Mouse (Mus musculus) MEL-GATA-1-ER (cell line): ENCODE results near the gene Tsks.

Experiments used
- DNase-seq: peaks from one replicate; pipeline ENCODE4 v3.0.0-alpha.2; 2012; ENCODE audit warnings: low read depth; ENCODE audit errors: extremely low read depth

Gene Tsks

DNA sequence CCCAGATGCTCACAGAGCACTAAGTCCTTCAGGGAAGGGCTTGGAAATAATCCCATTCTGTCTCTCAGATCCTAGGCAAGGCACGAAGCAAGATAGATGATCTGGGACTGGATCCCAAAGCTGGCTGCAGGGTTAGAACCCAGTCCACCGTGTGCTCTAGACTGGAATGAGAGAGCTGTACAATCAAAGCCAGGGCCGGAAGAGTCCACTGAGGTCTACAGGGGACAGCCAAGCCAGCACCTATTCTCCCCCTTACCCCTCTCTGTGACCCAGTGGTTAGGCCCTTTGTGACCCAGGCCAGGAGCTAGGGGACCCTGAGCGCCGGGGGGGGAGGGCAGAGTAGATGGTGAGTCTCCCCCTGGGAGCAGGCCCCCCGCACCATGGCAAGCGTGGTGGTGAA, at the start of gene Tsks:
Tsks (plus strand) TSS at position 301 of the 400 bp plus-strand sequence.
- no peak for DNase-seq

DNA sequence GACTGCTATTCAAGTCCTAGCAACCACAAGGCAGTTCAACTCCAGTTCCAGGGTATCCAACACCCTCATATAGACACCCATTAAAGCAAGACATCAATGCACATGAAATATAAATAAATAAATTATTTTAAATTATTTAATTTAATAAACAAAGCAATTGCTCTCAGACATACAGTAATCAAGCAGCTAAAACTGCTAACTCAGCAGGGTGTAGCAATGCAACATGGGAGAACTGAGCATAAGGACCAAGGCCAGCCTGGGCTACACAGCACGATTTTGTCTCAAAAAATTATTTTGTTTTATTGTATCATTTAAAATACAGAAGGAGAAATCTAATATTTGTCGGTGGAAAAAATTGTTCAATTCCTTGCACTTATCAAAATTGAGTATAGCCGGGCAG, 48.8 kb upstream of the Tsks start:
- no peak for DNase-seq

GRCm38 (mm10) chr7:44895206-44895592, 47.8 kb upstream of the Tsks start:
- no peak for DNase-seq

GRCm38 (mm10) chr7:44895593-44896434, 47.2 kb upstream of the Tsks start, which contains the start of gene Fuz:
TSS of gene Fuz (plus strand) at chr7:44896079.
- peak; percentile 93 for DNase-seq

DNA sequence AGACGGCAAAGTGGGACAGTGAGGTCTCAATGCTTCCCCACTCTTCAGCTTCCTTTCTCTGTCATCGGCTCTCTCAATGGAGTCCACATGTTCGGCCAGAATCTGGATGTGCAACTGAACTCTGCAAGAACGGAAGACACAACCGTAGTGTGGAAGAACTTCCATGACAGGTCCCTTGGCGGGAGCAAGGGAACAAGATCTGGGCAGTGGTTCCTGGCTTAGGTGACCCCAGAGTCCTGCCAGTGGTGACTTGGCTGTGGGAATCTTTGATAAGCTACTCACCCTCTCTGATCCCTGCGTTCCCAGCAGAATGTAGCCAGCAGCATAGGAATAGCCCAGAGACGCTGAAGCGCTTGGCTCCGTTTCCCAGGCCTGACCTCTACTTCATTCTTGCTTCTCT, 46.5 kb upstream of the Tsks start:
- no peak for DNase-seq

- DNase-seq: no peak
These were observed 44.4 kb upstream of the Tsks start for GRCm38 (mm10) chr7:44898607-44899006.

GRCm38 (mm10) chr7:44900632-44901031, 42.4 kb upstream of the Tsks start:
- DNase-seq: no peak

- DNase-seq: no peak
These were observed 41.7 kb upstream of the Tsks start for GRCm38 (mm10) chr7:44901230-44901722.

- no peak for DNase-seq
These were observed 37.6 kb upstream of the Tsks start for GRCm38 (mm10) chr7:44905430-44905829.

GRCm38 (mm10) chr7:44908706-44909476, 34.1 kb upstream of the Tsks start:
- DNase-seq: no peak

GRCm38 (mm10) chr7:44914396-44914795, 28.6 kb upstream of the Tsks start:
- DNase-seq: no peak

DNA sequence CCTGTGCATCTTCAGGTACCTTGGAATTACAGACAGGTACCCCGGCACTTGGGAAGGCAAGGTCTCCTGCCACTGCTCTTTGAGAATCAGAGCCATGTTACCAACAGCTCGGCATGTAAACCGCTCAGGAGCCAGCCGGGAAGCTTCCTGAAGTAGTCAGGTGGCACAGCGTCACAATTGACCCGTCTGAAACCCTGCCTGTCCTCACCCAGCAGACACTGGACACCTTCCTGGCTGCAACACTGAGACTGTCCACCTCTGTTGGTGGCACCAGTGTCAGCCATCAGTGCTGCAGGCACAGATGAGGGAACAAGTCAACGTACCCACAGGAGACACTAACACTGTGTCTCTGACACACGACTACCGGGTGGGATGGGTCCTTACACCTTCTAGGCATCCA, 27.7 kb upstream of the Tsks start:
- DNase-seq: no peak

DNA sequence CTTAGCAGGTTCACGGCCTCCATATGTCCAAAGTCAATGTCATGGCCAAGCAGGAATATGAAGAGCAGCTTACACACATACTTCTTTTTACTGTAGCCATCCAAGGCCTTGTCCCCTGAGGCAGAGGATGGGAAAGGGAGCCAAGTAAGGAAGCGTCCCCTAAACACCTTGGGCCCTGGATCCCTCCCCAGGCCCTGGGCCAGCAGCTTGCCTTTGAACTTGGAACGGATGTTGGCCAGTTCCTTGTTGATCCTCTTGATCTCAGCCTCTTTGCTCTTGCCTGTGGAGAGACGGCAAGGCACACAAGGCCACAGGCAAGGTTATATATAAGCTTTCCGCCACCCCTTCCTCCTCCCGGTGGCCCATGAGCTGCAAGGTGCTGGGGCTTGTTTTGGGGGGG, 26.8 kb upstream of the Tsks start:
- no peak for DNase-seq

DNA sequence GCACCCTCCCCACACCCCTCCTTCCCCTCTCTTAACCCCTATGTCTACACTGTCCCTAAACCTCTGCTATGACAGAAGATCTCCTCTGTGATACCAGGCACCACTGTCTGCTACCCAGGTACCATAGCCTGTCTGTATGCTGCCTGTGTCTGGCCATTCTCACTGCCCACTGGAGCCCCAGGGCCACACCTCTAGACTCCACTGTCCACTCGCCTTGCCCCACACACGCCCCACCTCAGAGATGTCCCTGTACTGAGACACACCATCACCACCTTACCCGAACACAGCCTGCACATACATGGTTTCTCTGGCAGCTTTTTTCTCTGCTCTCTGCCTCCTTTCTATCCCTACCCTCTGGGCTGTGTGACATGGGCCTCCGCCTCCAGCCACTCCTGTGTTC, 26.1 kb upstream of the Tsks start:
- no peak for DNase-seq

DNA sequence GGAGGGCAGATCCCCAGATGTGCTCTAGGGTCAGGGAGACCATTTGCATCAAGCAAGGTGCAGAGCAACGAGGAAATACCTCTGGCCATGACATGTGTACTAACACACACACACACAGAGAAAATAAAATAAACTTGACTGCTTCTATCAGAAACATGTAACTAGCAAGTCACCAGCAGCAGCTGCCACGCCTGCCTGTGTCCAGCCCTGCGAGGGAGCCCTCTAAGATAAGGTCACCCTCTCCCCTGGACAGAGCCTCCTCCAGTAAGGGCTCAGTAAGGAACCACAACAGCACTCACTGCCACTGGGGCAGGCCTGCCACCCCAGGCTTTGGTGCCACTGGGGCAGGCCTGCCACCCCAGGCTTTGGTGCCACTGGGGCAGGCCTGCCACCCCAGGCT, 24.8 kb upstream of the Tsks start:
- no peak for DNase-seq

DNA sequence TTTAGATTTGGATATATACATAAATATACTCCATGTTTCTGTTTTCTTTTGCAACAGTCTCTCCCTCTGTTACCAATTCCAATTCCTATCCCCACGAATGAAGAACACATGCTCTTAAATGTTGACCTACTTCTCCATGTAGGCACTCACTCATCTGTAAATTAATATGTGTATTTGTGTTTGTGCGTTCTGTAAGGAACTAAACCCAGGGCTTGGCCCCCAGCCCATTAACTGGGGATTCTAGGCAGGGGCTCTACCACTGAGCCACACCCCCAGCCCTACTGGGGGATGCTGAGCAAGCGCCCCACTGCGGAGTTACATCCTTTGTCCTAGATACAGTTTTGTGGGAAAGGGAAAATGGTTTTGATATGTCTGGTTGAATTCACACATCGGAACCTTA, 23.9 kb upstream of the Tsks start:
- DNase-seq: no peak

DNA sequence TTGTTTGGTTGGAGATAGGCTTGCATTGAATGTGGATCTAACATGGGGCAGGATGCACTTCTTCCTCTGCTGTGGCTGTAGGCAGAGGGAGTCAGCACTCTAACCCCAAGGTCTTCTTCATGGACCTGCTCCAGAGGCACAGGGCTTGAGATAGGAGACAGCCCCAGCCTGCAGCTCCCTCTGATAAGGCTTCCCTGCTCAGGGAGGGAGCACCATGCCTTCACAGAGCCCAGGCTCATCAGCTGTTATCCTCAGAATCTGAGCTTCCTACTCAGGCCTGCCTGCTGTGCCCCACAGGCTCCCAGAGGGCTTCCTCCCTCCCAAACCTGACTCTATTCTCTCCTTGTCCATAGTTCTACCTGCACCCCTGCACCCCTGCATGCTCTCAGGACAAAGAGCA, 20.5 kb upstream of the Tsks start:
- DNase-seq: no peak

GRCm38 (mm10) chr7:44925468-44925867, 17.5 kb upstream of the Tsks start:
- DNase-seq: peak; percentile 33

DNA sequence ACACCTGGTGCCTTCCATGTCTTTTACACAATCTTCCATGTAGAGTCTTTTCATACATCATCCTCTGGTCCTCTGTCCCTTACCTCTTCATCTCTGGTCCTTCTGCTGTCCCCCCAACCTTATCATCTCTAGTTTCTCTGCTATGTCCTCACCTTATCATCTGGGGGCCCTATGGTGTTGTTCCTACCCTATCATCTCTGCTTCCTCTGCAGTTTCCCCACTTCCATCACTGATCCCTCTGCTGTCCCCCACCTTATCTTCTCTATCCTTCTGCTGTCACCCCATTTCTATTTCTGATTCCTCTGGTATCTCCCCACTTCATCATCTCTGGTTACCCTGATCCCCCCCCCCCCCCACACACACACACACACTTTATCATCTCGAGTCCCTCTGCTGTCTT, 14.4 kb upstream of the Tsks start:
- peak; percentile 34 for DNase-seq

GRCm38 (mm10) chr7:44929204-44930151, 13.5 kb upstream of the Tsks start, which contains the start of gene Ap2a1:
TSS of gene Ap2a1 (minus strand) at chr7:44929496.
- peak; percentile 99 for DNase-seq

- DNase-seq: no peak
These were observed 4.3 kb upstream of the Tsks start for GRCm38 (mm10) chr7:44938680-44939079.
